Mouse (Mus musculus): ENCODE results near the gene Mgat5b. TPM values are rescaled to one million over a fixed set of nuclear protein-coding genes. Genes with fewer than 3 reads are reported as not detected.
A peak's percentile ranks its signal among the peaks of the same experiment; 100 is the strongest.

Gene Mgat5b
- polyA plus RNA-seq, 1 experiment = 6.4 TPM

DNA sequence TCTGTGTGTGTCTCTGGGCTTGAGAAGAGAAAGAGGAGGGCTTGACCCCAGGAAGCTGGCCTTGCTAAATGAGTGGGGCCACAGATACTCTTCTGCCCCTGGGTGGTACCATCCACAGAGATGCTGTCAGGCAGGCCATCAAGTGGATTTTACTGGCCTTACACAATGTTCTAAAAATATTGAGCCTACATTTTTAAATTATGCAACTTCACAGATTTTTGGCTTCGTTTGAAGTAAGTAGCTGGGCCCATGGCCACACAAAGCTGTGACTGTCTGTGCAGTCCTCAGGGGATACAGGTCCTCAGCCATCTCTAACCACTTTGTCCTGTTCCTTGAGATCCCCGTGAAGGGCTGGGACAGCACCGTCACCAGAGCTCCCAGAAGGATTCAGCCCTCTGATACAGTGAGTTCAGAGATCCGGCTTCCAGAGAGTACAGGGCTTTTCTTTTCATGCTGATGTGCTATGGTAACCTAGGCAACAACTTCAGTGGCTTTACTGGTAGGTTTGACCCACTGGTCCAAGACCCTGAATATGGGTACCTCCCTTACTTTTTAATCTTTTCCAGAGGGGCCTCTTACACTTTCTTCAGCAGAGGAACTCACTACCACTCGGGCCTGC lies 4.3 kb upstream of the Mgat5b start:
- Histone ChIP-seq H3K36me3 (ENCODE audit: control insufficient read depth, insufficient read depth, low read length) (no peaks in the 10 kb centered on the region), H3K27ac (ENCODE audit: control insufficient read depth, insufficient read depth, low read length) (no peak overlapping the region), H3K4me1 (replicated peaks; ENCODE audit: control insufficient read depth, insufficient read depth, low read length) (peaks cover 6% of the 10 kb centered on the region), H3K4me3 (ENCODE audit: control insufficient read depth, insufficient read depth, low read length) (no peak overlapping the region), H3K27me3 (ENCODE audit: control insufficient read depth, insufficient read depth, low read length) (peaks cover 14% of the 10 kb centered on the region; the same call in 1 of the 2 replicates)
- WGBS = 86% methylated on average over 5 of the region's 5 CpGs
- no peak for DNase-seq
- TF ChIP-seq POLR2A (IDR thresholded peaks at IDR 0.05; ENCODE audit: control insufficient read depth, extremely low read depth, insufficient read depth, low read length, poor library complexity) = no peak
- no peak for TF ChIP-seq CTCF (IDR thresholded peaks at IDR 0.05; ENCODE audit: borderline replicate concordance, control insufficient read depth, extremely low read depth, insufficient read depth, low read length, poor library complexity)

DNA sequence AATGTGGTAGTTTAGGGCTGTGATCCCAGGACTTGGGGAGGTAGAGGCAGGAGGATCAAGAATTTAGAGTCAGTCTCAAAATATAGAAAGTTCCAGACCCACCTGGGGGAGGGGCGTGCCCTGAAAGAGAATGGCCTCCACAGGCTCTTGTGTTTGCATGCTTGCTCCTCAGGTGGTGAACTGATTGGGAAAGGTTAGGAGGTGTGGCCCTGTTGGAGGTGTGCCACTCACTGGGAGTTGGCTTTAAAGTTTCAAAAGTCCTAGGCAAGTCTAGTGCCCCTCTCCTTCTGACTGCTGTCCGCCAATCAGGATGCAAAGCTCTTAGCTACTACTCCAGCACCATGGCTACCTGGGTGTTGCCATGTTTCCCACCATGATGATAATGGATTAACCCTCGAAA lies 3.4 kb upstream of the Mgat5b start:
- 94% methylated on average over 3 of the region's 3 CpGs for WGBS
- TF ChIP-seq CTCF (IDR thresholded peaks at IDR 0.05; ENCODE audit: borderline replicate concordance, control insufficient read depth, extremely low read depth, insufficient read depth, low read length, poor library complexity) (no peak), POLR2A (IDR thresholded peaks at IDR 0.05; ENCODE audit: control insufficient read depth, extremely low read depth, insufficient read depth, low read length, poor library complexity) (no peak)
- Histone ChIP-seq H3K27ac (ENCODE audit: control insufficient read depth, insufficient read depth, low read length) (no peak overlapping the region), H3K4me3 (ENCODE audit: control insufficient read depth, insufficient read depth, low read length) (no peak overlapping the region), H3K27me3 (ENCODE audit: control insufficient read depth, insufficient read depth, low read length) (peaks cover 18% of the 10 kb centered on the region), H3K36me3 (ENCODE audit: control insufficient read depth, insufficient read depth, low read length) (no peaks in the 10 kb centered on the region), H3K4me1 (replicated peaks; ENCODE audit: control insufficient read depth, insufficient read depth, low read length) (peaks cover 10% of the 10 kb centered on the region)
- DNase-seq = no peak

DNA sequence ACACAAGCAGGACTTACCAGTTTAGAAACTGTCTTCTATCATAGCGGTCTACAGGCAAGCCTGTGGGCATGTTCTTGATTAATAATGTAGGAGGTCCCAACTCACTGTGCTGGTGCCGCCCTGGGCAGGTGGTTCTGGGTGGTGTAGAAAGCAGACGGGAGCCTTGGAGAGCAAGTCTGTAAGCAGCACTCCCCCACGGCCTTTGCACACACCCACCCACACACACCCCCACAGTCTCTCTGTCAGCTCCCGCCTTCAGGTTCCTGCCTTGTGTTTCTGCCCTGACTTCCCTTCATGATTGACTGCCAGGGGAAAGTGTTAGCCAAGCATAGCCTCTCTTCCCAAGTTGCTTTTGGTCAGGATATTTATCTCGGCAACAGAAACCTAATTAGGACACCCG lies 1.3 kb upstream of the Mgat5b start:
- H3K27me3 ChIP-seq (ENCODE audit: control insufficient read depth, insufficient read depth, low read length) = peaks cover 18% of the 10 kb centered on the region
- TF ChIP-seq CTCF (IDR thresholded peaks at IDR 0.05; ENCODE audit: borderline replicate concordance, control insufficient read depth, extremely low read depth, insufficient read depth, low read length, poor library complexity) = no peak
- TF ChIP-seq POLR2A (IDR thresholded peaks at IDR 0.05; ENCODE audit: control insufficient read depth, extremely low read depth, insufficient read depth, low read length, poor library complexity) = no peak
- no peak overlapping the region for H3K4me3 ChIP-seq (ENCODE audit: control insufficient read depth, insufficient read depth, low read length)
- peaks cover 10% of the 10 kb centered on the region for H3K4me1 ChIP-seq (replicated peaks; ENCODE audit: control insufficient read depth, insufficient read depth, low read length)
- DNase-seq = no peak
- no peaks in the 10 kb centered on the region for H3K36me3 ChIP-seq (ENCODE audit: control insufficient read depth, insufficient read depth, low read length)
- WGBS = 48% methylated on average over 7 of the region's 7 CpGs
- H3K27ac ChIP-seq (ENCODE audit: control insufficient read depth, insufficient read depth, low read length) = no peak overlapping the region

DNA sequence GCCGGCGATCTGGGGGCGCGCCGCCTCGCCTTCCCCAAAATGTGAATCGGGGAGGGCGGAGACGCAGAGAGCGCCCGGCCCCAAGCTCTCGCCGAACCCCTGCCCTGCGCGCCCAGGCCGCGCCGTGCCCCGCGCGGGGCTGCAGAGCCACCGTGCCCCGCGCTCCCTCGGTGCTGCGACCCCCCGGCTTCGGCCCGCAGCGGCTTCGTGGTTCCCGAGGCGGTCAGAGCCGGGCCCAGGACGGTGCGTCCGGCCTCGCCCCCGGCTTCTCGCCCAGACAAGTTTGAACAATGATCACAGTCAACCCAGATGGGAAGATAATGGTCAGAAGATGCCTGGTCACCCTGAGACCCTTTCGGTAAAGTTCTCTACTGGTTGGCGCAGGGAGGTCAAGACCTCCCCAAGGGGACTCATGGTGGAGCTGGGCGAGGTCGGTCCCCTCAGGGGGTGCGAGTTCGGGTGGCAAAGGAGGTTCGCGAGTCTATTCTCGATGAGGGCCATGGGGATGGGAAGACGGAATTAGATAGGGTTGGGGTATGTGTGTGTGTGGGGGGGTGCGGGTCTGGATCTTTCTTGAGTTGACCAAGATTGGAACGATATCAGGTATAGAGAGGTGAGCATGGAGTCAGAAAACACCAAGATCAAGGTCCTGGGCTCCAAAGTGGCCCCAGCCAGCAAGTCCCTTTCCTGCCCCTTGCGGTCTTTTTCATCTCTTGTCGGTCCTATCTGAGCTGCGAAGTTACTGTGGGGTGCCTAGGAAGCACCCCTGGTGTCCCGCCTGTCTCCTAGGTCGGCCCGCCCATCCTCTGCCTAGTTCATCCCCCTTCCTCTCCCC lies 740 bp downstream of the Mgat5b start:
- Histone ChIP-seq H3K4me1 (replicated peaks; ENCODE audit: control insufficient read depth, insufficient read depth, low read length) (peaks cover 10% of the 10 kb centered on the region), H3K36me3 (ENCODE audit: control insufficient read depth, insufficient read depth, low read length) (no peaks in the 10 kb centered on the region), H3K27me3 (ENCODE audit: control insufficient read depth, insufficient read depth, low read length) (peaks cover 18% of the 10 kb centered on the region), H3K4me3 (ENCODE audit: control insufficient read depth, insufficient read depth, low read length) (peak overlapping the region; percentile 37; the same call in 1 of the 2 replicates), H3K27ac (ENCODE audit: control insufficient read depth, insufficient read depth, low read length) (no peak overlapping the region)
- TF ChIP-seq POLR2A (IDR thresholded peaks at IDR 0.05; ENCODE audit: control insufficient read depth, extremely low read depth, insufficient read depth, low read length, poor library complexity) (no peak), CTCF (IDR thresholded peaks at IDR 0.05; ENCODE audit: borderline replicate concordance, control insufficient read depth, extremely low read depth, insufficient read depth, low read length, poor library complexity) (0 out of 2 replicates have a peak, but pooled peaks have one; percentile 10)
- WGBS = 5% methylated on average over 57 of the region's 58 CpGs
- no peak for DNase-seq

DNA sequence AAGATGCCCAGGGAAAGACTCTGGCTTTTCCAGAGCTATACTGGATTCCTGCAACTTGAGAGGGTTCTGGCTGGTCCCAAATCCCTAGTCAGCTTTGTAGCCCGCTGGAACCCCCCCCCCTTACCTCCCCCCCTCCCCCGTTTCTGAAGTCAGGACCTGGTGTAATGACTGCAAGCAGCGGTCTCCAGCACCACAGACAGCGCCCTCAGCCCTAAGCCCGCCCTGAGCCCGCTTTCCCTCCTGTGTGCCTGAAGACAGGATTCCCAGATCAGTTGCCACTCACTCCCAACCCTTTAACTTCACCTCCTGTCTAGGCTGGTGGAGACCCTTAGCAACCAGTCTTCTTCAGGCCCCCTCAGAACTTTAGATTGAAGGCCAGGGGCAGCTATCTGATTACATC lies 2.1 kb downstream of the Mgat5b start:
- TF ChIP-seq CTCF (IDR thresholded peaks at IDR 0.05; ENCODE audit: borderline replicate concordance, control insufficient read depth, extremely low read depth, insufficient read depth, low read length, poor library complexity) (no peak), POLR2A (IDR thresholded peaks at IDR 0.05; ENCODE audit: control insufficient read depth, extremely low read depth, insufficient read depth, low read length, poor library complexity) (no peak)
- H3K27ac ChIP-seq (ENCODE audit: control insufficient read depth, insufficient read depth, low read length) = no peak overlapping the region
- peaks cover 10% of the 10 kb centered on the region for H3K4me1 ChIP-seq (replicated peaks; ENCODE audit: control insufficient read depth, insufficient read depth, low read length)
- no peaks in the 10 kb centered on the region for H3K36me3 ChIP-seq (ENCODE audit: control insufficient read depth, insufficient read depth, low read length)
- no peak overlapping the region for H3K4me3 ChIP-seq (ENCODE audit: control insufficient read depth, insufficient read depth, low read length)
- peaks cover 18% of the 10 kb centered on the region for H3K27me3 ChIP-seq (ENCODE audit: control insufficient read depth, insufficient read depth, low read length)
- WGBS = 8% methylated on average over 6 of the region's 6 CpGs
- DNase-seq = no peak

DNA sequence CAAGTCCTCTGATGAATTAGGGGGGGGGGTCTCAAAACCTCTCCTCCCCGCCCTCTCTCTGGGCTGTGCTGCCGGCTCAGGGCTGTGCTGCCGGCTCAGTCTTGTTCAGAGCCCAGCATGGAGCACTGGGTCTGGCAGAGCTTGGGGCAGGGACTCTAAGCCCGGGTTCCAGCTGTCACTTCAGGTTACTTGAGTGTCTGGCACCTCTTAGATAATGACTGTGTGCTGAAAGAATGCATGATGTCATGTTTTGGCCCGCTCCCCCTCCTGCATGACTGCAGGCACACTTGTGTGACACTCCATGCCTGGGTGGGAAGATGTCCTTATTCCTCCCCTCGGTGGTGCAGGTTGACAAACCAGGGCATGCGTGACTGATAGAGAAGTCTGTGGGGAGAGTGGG lies 3.4 kb downstream of the Mgat5b start:
- TF ChIP-seq CTCF (IDR thresholded peaks at IDR 0.05; ENCODE audit: borderline replicate concordance, control insufficient read depth, extremely low read depth, insufficient read depth, low read length, poor library complexity) (no peak), POLR2A (IDR thresholded peaks at IDR 0.05; ENCODE audit: control insufficient read depth, extremely low read depth, insufficient read depth, low read length, poor library complexity) (no peak)
- Histone ChIP-seq H3K4me1 (replicated peaks; ENCODE audit: control insufficient read depth, insufficient read depth, low read length) (peaks cover 10% of the 10 kb centered on the region), H3K36me3 (ENCODE audit: control insufficient read depth, insufficient read depth, low read length) (no peaks in the 10 kb centered on the region), H3K27me3 (ENCODE audit: control insufficient read depth, insufficient read depth, low read length) (peaks cover 16% of the 10 kb centered on the region), H3K4me3 (ENCODE audit: control insufficient read depth, insufficient read depth, low read length) (no peak overlapping the region), H3K27ac (ENCODE audit: control insufficient read depth, insufficient read depth, low read length) (no peak overlapping the region)
- no peak for DNase-seq
- 51% methylated on average over 7 of the region's 7 CpGs for WGBS
